Comparison of ENCODE assay signal across 8 mouse cellular contexts in the genomic region with DNA sequence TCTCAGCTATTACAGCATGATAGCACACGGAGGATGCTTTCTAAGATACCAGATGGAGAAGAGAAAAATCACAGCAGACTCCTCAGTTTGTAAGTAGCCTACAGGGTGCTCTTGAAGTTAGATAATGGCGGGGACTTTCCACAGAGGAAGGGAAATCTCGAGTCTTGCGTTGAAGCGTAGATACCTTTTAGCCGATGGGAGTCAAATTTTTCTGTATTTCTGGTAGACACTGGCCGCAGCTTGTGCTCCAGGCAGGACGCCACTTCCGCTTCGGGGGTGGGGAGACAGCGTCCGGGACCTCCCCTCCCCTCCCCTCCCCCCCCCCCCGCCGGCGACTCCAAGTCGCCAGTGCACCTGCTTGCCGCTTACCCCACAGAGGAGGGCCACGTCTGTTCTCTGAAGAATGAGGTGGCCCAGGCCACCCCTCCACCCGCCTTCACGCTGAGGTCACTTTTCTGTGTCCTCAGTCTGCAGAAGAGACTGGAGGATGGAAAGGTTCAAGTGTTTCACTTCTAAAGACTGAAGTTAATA. TPM values are rescaled to one million over a fixed set of nuclear protein-coding genes. Genes with fewer than 3 reads are reported as not detected.
DNase-seq lines count a peak whose midpoint lies in the region; ATAC-seq and TF ChIP-seq lines count a peak whose summit lies in the region.

A gene (minus strand): TSS at position 262 of the 531 bp plus-strand sequence.

- H3K4me1 ChIP-seq in forebrain, postnatal 0 days (ENCODE audit: insufficient read depth), result no peaks in the 10 kb centered on the region; the same call in 1 of the 2 replicates
- no peaks in the 10 kb centered on the region for H3K4me1 ChIP-seq in hindbrain, embryonic 11.5 days (replicated peaks; ENCODE audit: control insufficient read depth, insufficient read depth, low read length)

- WGBS in forebrain, postnatal 0 days, result 2% methylated on average over 17 of the region's 20 CpGs
- WGBS in hindbrain, embryonic 11.5 days, result 3% methylated on average over 19 of the region's 20 CpGs

- ATAC-seq in forebrain, postnatal 0 days, result peak; percentile 61
- peak; percentile 73 for ATAC-seq in hindbrain, embryonic 11.5 days (ENCODE audit: low FRiP score)

- DNase-seq in NIH3T3 (ENCODE audit: low read depth) (peak; percentile 54), adipocyte (ENCODE audit: low spot score) (no peak)
- peak; percentile 55 to 59 for DNase-seq in cerebellum, adult 18-20 months
- DNase-seq in forebrain, postnatal 0 days, result peak; percentile 35
- DNase-seq in hindbrain, embryonic 11.5 days (ENCODE audit: low spot score), result peak; percentile 53
- peak; percentile 18 to 31 for DNase-seq in layer of hippocampus, postnatal 25 days (ENCODE audit: extremely low spot score in 1 of 2, low spot score in 1 of 2)
- peak; percentile 72 for DNase-seq in lung, postnatal 25 days (ENCODE audit: low spot score)
- peak; percentile 41 for DNase-seq in right cerebral cortex, postnatal 4 days

- H3K27me3 ChIP-seq in forebrain, postnatal 0 days (ENCODE audit: insufficient read depth, low read length), result no peaks in the 10 kb centered on the region
- no peaks in the 10 kb centered on the region for H3K27me3 ChIP-seq in hindbrain, embryonic 11.5 days (ENCODE audit: control insufficient read depth, insufficient read depth, low read length)

- 0 out of 2 replicates have a peak within 1 kb of the TSS, but pooled peaks have one; percentile 35 for H3K27ac ChIP-seq in forebrain, postnatal 0 days (ENCODE audit: low read depth, low read length)
- H3K27ac ChIP-seq in hindbrain, embryonic 11.5 days (ENCODE audit: low read depth, low read length), result 0 out of 2 replicates have a peak within 1 kb of the TSS, but pooled peaks have one; percentile 5

- no peak for TF ChIP-seq CTCF in forebrain, postnatal 0 days (IDR thresholded peaks at IDR 0.05; ENCODE audit: low read depth)

- no peaks in the 10 kb centered on the region for H3K9me3 ChIP-seq in forebrain, postnatal 0 days (ENCODE audit: low read length)
- H3K9me3 ChIP-seq in hindbrain, embryonic 11.5 days (ENCODE audit: control insufficient read depth, low read length), result no peaks in the 10 kb centered on the region

- H3K4me2 ChIP-seq in forebrain, postnatal 0 days (ENCODE audit: low read depth), result peak within 1 kb of the TSS; percentile 65
- H3K4me2 ChIP-seq in hindbrain, embryonic 11.5 days (replicated peaks; ENCODE audit: low read depth, low read length), result peak within 1 kb of the TSS; percentile 53

- peak within 1 kb of the TSS; percentile 35 for H3K4me3 ChIP-seq in forebrain, postnatal 0 days (ENCODE audit: low read depth, low read length)
- peak within 1 kb of the TSS; percentile 34 for H3K4me3 ChIP-seq in hindbrain, embryonic 11.5 days (ENCODE audit: low read depth, low read length)

- peak within 1 kb of the TSS; percentile 49 for H3K9ac ChIP-seq in forebrain, postnatal 0 days
- H3K9ac ChIP-seq in hindbrain, embryonic 11.5 days (ENCODE audit: low read depth, low read length), result peak within 1 kb of the TSS; percentile 73

- no peaks in the 10 kb centered on the region for H3K36me3 ChIP-seq in forebrain, postnatal 0 days (ENCODE audit: insufficient read depth)
- H3K36me3 ChIP-seq in hindbrain, embryonic 11.5 days (ENCODE audit: control insufficient read depth, insufficient read depth, low read length), result no peaks in the 10 kb centered on the region

RNA-seq across cellular contexts. Expression of the gene that starts here (rescaled TPM):
- total RNA-seq in forebrain, postnatal 0 days (2014; rRNA removed), result 9,311 and 11,752 TPM in 2 replicates
- 2,982 and 3,284 TPM in 2 replicates for polyA plus RNA-seq in forebrain, postnatal 0 days (2015; fragmentation: Nextera tagmentation; extraction: Ambion mirVana)
- 4,691 and 4,742 TPM in 2 replicates for polyA plus RNA-seq in hindbrain, embryonic 11.5 days (2014; fragmentation: Nextera tagmentation; extraction: Ambion mirVana)
- 1,000 to 10,000 TPM; 3,010 to 3,306 TPM for total RNA-seq in layer of hippocampus, postnatal 25 days (2021)
